Mouse (Mus musculus): ENCODE data around the gene Chrm1. TPM values are rescaled to one million over a fixed set of nuclear protein-coding genes. Genes with fewer than 3 reads are reported as not detected.
A peak's percentile ranks its signal among the peaks of the same experiment; 100 is the strongest.

The Chrm1 gene
- polyA plus RNA-seq (2012; rRNA removed) (under 0.01 and 0.01 TPM in 2 replicates), polyA plus RNA-seq (2014; fragmentation: Nextera tagmentation; extraction: Ambion mirVana) (not detected in 2 replicates)

DNA sequence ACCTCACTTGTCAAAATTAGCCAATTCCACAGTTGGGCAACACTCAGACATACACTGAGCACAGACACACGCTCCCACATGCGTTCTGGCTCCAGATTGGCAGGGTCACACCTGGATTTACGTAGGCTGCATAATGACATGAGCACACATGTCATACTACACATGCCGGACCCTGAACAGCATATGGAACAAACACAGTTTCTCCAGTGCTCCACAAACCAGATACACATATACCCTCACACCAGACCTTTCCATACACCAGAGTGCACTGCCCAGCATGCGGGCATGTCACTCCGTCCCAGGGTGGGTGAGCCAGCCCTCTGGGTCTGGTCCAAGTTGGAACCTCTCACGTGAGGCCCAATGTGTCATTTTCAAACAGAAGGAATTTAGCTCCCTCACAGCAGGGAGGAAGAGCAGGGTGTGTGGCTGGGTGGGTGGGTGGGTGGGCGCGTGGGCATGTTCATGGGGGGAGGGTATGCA, at the start of gene Chrm1:
Gene Chrm1 (plus strand): TSS at position 430 of the 480 bp plus-strand sequence.
- Histone ChIP-seq H3K4me1 (replicated peaks; ENCODE audit: control insufficient read depth in 2 of 2, insufficient read depth in 2 of 2, low read length in 1 of 2) (peaks cover 6 to 17% of the 10 kb centered on the region in 2 experiments; a peak in 3 of 4 replicates), H3K27me3 (ENCODE audit: control insufficient read depth, insufficient read depth, low read length) (peaks cover 5% of the 10 kb centered on the region), H3K4me2 (ENCODE audit: low read depth) (peak within 1 kb of the TSS; percentile 80), H3K4me3 (ENCODE audit: insufficient read depth in 1 of 2, low read depth in 2 of 2, low read length in 2 of 2) (no peak within 1 kb of the TSS), H3K36me3 (replicated peaks; ENCODE audit: control insufficient read depth, insufficient read depth, low read depth) (no peaks in the 10 kb centered on the region), H3K9ac (replicated peaks) (no peak within 1 kb of the TSS), H3K9me3 (ENCODE audit: control insufficient read depth, low read length) (no peaks in the 10 kb centered on the region), H3K27ac (no peak within 1 kb of the TSS)
- DNase-seq (ENCODE audit: low read depth in 3 of 3, low spot score in 3 of 3) = no peak
- no peak for ATAC-seq (ENCODE audit: insufficient read depth)
- 73% methylated on average over 9 of the region's 9 CpGs for WGBS (ENCODE audit: insufficient replicate concordance)
- TF ChIP-seq CTCF (IDR thresholded peaks at IDR 0.05; ENCODE audit: low read depth) = no peak
- TF ChIP-seq EP300 (IDR thresholded peaks at IDR 0.05; ENCODE audit: low read depth) = no peak

DNA sequence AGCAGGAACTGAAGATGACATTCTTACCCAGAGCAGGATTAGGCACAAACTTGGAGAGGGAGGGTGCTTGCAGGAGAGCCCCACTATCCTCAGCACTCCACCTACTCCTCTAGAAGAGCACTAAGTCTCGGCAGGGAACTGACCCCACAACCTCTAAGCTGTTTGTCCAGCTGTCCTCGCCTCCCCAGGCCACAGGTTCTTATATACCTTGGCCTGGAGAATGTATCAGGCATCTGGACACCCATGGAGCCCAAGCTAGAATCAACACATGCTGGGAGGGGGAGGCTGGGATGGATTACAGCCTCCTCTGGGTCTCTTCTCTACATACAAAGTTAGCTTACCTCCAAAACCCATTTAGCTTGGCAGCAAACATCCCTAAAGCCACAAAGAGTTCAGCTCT, 49.2 kb upstream of the Chrm1 start:
- ATAC-seq (ENCODE audit: insufficient read depth) (no peak), DNase-seq (ENCODE audit: low read depth in 3 of 3, low spot score in 3 of 3) (no peak)
- Histone ChIP-seq H3K27me3 (ENCODE audit: control insufficient read depth, insufficient read depth, low read length) (no peaks in the 10 kb centered on the region), H3K9me3 (ENCODE audit: control insufficient read depth, low read length) (no peaks in the 10 kb centered on the region), H3K27ac (no peak overlapping the region), H3K36me3 (replicated peaks; ENCODE audit: control insufficient read depth, insufficient read depth, low read depth) (no peaks in the 10 kb centered on the region), H3K4me3 (ENCODE audit: insufficient read depth in 1 of 2, low read depth in 2 of 2, low read length in 2 of 2) (no peak overlapping the region), H3K9ac (replicated peaks) (no peak overlapping the region), H3K4me2 (ENCODE audit: low read depth) (no peak overlapping the region), H3K4me1 (replicated peaks; ENCODE audit: control insufficient read depth in 2 of 2, insufficient read depth in 2 of 2, low read length in 1 of 2) (no peaks in the 10 kb centered on the region)
- TF ChIP-seq CTCF (IDR thresholded peaks at IDR 0.05; ENCODE audit: low read depth) (no peak), EP300 (IDR thresholded peaks at IDR 0.05; ENCODE audit: low read depth) (no peak)
- 33% methylated on average over 2 of the region's 2 CpGs for WGBS (ENCODE audit: insufficient replicate concordance)

DNA sequence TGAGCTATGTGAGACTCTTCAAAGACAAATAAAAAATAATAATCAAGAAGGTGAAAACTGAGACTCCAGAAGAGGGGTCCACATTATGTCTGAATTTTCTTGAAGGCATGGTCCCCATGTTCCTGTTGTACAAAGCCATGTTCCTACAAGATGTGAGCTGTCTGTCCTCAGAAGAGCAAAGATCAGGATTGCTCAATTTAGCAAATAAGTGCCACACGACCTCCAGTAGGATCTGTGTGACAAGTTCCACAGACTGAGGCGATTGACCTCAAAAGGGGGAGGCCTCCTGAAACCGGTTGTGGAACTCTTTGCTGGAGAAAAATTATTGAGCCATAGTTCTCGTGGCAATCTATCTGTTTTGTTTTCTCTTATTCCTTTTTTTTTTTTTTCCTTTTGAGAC, 47.3 kb upstream of the Chrm1 start:
- TF ChIP-seq CTCF (IDR thresholded peaks at IDR 0.05; ENCODE audit: low read depth) (no peak), EP300 (IDR thresholded peaks at IDR 0.05; ENCODE audit: low read depth) (no peak)
- Histone ChIP-seq H3K4me1 (replicated peaks; ENCODE audit: control insufficient read depth in 2 of 2, insufficient read depth in 2 of 2, low read length in 1 of 2) (no peaks in the 10 kb centered on the region), H3K36me3 (replicated peaks; ENCODE audit: control insufficient read depth, insufficient read depth, low read depth) (no peaks in the 10 kb centered on the region), H3K9me3 (ENCODE audit: control insufficient read depth, low read length) (no peaks in the 10 kb centered on the region), H3K4me2 (ENCODE audit: low read depth) (no peak overlapping the region), H3K9ac (replicated peaks) (no peak overlapping the region), H3K27ac (no peak overlapping the region), H3K27me3 (ENCODE audit: control insufficient read depth, insufficient read depth, low read length) (no peaks in the 10 kb centered on the region), H3K4me3 (ENCODE audit: insufficient read depth in 1 of 2, low read depth in 2 of 2, low read length in 2 of 2) (no peak overlapping the region)
- DNase-seq (ENCODE audit: low read depth in 3 of 3, low spot score in 3 of 3) = no peak
- WGBS (ENCODE audit: insufficient replicate concordance) = 36% methylated on average over 4 of the region's 4 CpGs
- ATAC-seq (ENCODE audit: insufficient read depth) = no peak

DNA sequence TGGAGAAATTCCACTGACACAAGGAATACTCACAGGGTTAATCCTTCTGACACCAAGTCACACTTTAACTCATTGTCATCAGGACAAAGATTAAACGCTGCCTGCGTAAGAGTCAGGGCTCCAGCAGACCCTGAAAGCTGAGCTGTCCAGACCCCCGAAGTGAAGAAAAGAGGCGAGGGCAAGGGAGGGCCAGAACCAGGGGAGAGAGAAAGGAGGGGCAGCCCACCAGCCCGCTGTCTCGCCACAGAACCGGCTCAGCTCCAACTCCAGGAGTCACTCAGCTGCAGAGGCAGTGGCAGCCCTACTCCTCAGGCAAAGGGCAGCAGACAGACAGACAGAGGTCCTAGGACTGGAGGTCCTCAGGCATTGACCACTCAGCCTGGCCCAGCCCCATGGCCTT, 45.7 kb upstream of the Chrm1 start, which contains the start of gene Slc22a6:
Gene Slc22a6 (plus strand): TSS at position 136 of the 400 bp plus-strand sequence.
- no peak for TF ChIP-seq EP300 (IDR thresholded peaks at IDR 0.05; ENCODE audit: low read depth)
- TF ChIP-seq CTCF (IDR thresholded peaks at IDR 0.05; ENCODE audit: low read depth) = no peak

DNA sequence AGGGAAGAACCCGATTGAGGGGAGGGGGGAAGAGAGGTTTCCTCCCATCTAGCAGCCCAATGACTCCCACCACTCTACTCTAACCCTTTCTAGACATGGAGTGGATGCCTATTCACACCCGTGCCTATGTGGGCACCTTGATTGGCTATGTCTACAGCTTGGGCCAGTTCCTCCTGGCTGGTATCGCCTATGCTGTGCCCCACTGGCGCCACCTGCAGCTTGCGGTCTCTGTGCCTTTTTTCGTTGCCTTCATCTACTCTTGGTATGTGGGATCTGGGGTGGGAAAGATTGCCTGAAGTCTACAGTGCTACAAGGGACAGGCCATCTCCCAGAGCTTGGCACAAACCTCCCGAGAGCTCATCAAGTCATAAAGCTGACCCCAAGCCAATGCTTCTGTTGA, 42.5 kb upstream of the Chrm1 start:
- H3K4me3 ChIP-seq (ENCODE audit: insufficient read depth in 1 of 2, low read depth in 2 of 2, low read length in 2 of 2) = no peak overlapping the region
- whole genome bisulfite sequencing (ENCODE audit: insufficient replicate concordance) = 71% methylated on average over 7 of the region's 7 CpGs
- ATAC-seq (ENCODE audit: insufficient read depth) (no peak), DNase-seq (ENCODE audit: low read depth in 3 of 3, low spot score in 3 of 3) (no peak)
- H3K4me2 ChIP-seq (ENCODE audit: low read depth) = no peak overlapping the region
- no peak overlapping the region for H3K9ac ChIP-seq (replicated peaks)
- no peaks in the 10 kb centered on the region for H3K4me1 ChIP-seq (replicated peaks; ENCODE audit: control insufficient read depth in 2 of 2, insufficient read depth in 2 of 2, low read length in 1 of 2)
- no peaks in the 10 kb centered on the region for H3K9me3 ChIP-seq (ENCODE audit: control insufficient read depth, low read length)
- TF ChIP-seq CTCF (IDR thresholded peaks at IDR 0.05; ENCODE audit: low read depth) = peak; percentile 57
- TF ChIP-seq EP300 (IDR thresholded peaks at IDR 0.05; ENCODE audit: low read depth) = no peak
- H3K36me3 ChIP-seq (replicated peaks; ENCODE audit: control insufficient read depth, insufficient read depth, low read depth) = no peaks in the 10 kb centered on the region
- no peak overlapping the region for H3K27ac ChIP-seq
- H3K27me3 ChIP-seq (ENCODE audit: control insufficient read depth, insufficient read depth, low read length) = no peaks in the 10 kb centered on the region

More for the DNA sequence above, 45.7 kb upstream of the Chrm1 start, which contains the start of gene Slc22a6:
- Histone ChIP-seq H3K27me3 (ENCODE audit: control insufficient read depth, insufficient read depth, low read length) (no peaks in the 10 kb centered on the region), H3K4me3 (ENCODE audit: insufficient read depth in 1 of 2, low read depth in 2 of 2, low read length in 2 of 2) (no peak within 1 kb of the TSS), H3K4me1 (replicated peaks; ENCODE audit: control insufficient read depth in 2 of 2, insufficient read depth in 2 of 2, low read length in 1 of 2) (no peaks in the 10 kb centered on the region), H3K27ac (no peak within 1 kb of the TSS), H3K4me2 (ENCODE audit: low read depth) (no peak within 1 kb of the TSS), H3K9me3 (ENCODE audit: control insufficient read depth, low read length) (no peaks in the 10 kb centered on the region), H3K9ac (replicated peaks) (no peak within 1 kb of the TSS), H3K36me3 (replicated peaks; ENCODE audit: control insufficient read depth, insufficient read depth, low read depth) (no peaks in the 10 kb centered on the region)
- 55% methylated on average over 7 of the region's 7 CpGs for WGBS (ENCODE audit: insufficient replicate concordance)
- ATAC-seq (ENCODE audit: insufficient read depth) (no peak), DNase-seq (ENCODE audit: low read depth in 3 of 3, low spot score in 3 of 3) (no peak)

Data from liver, embryonic 14.5 days (tissue).